Mouse (Mus musculus): Measurements from ENCODE around the gene Btd. TPM values are rescaled to one million over a fixed set of nuclear protein-coding genes. Genes with fewer than 3 reads are reported as not detected.

Btd gene
- total and polyA plus RNA-seq, 2 experiments from 2014 or later = 18.5 to 21.9 TPM

- peak; percentile 56 for TF ChIP-seq CTCF (IDR thresholded peaks at IDR 0.05)
- Histone ChIP-seq H3K27ac (ENCODE audit: low read depth, low read length) (peak overlapping the region; percentile 93), H3K36me3 (ENCODE audit: insufficient read depth, low read length) (no peaks in the 10 kb centered on the region), H3K27me3 (ENCODE audit: insufficient read depth, low read length) (no peaks in the 10 kb centered on the region), H3K4me3 (ENCODE audit: low read depth, low read length) (peak overlapping the region; percentile 31), H3K4me1 (ENCODE audit: insufficient read depth, low read length) (peaks cover 4% of the 10 kb centered on the region; the same call in 1 of the 2 replicates), H3K4me2 (ENCODE audit: low read depth, low read length, poor library complexity, severe bottlenecking) (peak overlapping the region; percentile 63), H3K9ac (replicated peaks; ENCODE audit: low read length, poor library complexity, severe bottlenecking) (peak overlapping the region; percentile 53), H3K9me3 (ENCODE audit: low read length) (no peaks in the 10 kb centered on the region)
- DNase-seq (ENCODE audit: low spot score) (peak; percentile 96), ATAC-seq (ENCODE audit: low FRiP score) (peak; percentile 89)
- 4% methylated on average over 44 of the region's 44 CpGs for WGBS
These were observed 21.1 kb downstream of the Btd start for GRCm38 (mm10) chr14:31661671-31662554.

DNA sequence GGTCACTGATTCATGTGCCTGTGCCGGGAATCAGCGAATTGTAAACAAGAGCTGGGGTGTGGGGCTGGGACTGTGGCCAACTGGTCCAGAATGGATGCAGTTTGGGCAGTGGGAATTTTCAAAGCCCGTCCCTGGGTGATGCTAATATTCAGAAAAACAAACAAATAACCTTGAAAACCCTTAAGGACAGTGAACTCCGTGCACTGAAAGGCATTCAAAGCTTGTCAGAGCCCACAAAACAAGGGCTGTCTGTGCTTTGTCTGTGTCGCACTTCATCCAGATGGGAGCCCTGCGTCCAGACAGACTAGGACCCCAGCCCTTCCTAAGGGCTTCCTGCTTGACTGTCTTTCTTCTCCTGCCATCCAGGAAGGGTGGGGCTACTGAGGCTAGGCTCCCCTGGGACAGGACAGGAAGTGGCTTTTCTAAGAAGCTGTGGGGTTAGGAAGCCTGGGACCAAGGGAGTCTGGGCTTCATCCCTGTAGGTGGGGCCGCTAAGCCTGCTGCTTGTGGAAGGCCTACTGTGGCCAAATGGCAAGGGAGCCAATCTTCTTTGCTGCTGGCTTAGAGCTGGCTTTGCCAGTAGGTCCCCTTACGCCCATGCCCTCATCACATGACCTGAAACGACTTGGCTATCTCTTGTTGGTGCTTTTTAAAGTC is 21.9 kb downstream of the Btd start:
- no peaks in the 10 kb centered on the region for H3K9me3 ChIP-seq (ENCODE audit: low read length)
- TF ChIP-seq CTCF (IDR thresholded peaks at IDR 0.05) = no peak
- ATAC-seq (ENCODE audit: low FRiP score) = peak; percentile 22
- WGBS = 29% methylated on average over 9 of the region's 9 CpGs
- H3K27ac ChIP-seq (ENCODE audit: low read depth, low read length) = peak overlapping the region; percentile 93
- no peaks in the 10 kb centered on the region for H3K27me3 ChIP-seq (ENCODE audit: insufficient read depth, low read length)
- H3K4me1 ChIP-seq (ENCODE audit: insufficient read depth, low read length) = peaks cover 4% of the 10 kb centered on the region; the same call in 1 of the 2 replicates
- peak overlapping the region; percentile 63 for H3K4me2 ChIP-seq (ENCODE audit: low read depth, low read length, poor library complexity, severe bottlenecking)
- H3K36me3 ChIP-seq (ENCODE audit: insufficient read depth, low read length) = 0 out of 2 replicates have a peak, but pooled peaks cover 5% of the 10 kb centered on the region
- H3K4me3 ChIP-seq (ENCODE audit: low read depth, low read length) = peak overlapping the region; percentile 31
- peak; percentile 69 for DNase-seq (ENCODE audit: low spot score)
- H3K9ac ChIP-seq (replicated peaks; ENCODE audit: low read length, poor library complexity, severe bottlenecking) = 0 out of 2 replicates have a peak overlapping the region, but pooled peaks have one; percentile 53

DNA sequence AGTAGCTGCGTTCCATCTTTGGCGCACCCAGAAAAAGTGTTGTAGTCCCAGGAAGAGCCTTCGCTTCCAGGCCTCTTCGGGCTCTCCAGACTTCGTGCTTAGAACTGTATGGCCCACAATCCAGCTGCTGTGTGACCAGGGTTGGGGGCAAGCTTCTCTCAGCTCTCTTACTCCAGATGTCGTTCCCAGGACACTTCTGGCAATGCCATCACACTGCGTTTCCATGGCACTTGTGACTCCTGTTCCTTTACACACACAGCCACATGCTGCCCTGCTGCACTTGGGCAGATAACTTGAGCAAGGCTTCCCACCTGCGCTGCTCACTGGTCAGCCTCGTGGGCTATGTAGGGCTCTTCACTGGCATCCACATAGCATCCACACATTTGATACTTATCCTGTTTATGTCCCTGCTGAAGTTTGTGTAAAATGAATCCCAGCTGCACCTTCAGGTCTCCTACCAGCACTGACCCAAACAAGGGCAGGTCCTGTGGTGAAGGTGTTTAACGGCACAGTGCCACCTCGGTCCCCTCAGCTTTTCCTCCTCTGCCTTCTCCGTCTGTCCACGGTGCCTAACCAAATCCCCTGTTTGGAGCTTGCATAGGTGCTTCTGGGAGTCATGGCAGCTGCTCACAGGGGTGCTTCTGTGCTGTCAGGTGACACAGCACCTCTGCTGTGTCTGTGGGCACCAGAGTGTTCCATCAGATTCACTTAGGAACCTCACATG is 22.7 kb downstream of the Btd start:
- Histone ChIP-seq H3K27ac (ENCODE audit: low read depth, low read length) (peak overlapping the region; percentile 93), H3K4me3 (ENCODE audit: low read depth, low read length) (no peak overlapping the region), H3K9me3 (ENCODE audit: low read length) (no peaks in the 10 kb centered on the region), H3K27me3 (ENCODE audit: insufficient read depth, low read length) (no peaks in the 10 kb centered on the region), H3K9ac (replicated peaks; ENCODE audit: low read length, poor library complexity, severe bottlenecking) (no peak overlapping the region), H3K36me3 (ENCODE audit: insufficient read depth, low read length) (0 out of 2 replicates have a peak, but pooled peaks cover 5% of the 10 kb centered on the region), H3K4me2 (ENCODE audit: low read depth, low read length, poor library complexity, severe bottlenecking) (no peak overlapping the region), H3K4me1 (ENCODE audit: insufficient read depth, low read length) (peaks cover 4% of the 10 kb centered on the region; the same call in 1 of the 2 replicates)
- no peak for ATAC-seq (ENCODE audit: low FRiP score)
- 94% methylated on average over 13 of the region's 13 CpGs for WGBS
- TF ChIP-seq CTCF (IDR thresholded peaks at IDR 0.05) = no peak
- DNase-seq (ENCODE audit: low spot score) = no peak

GRCm38 (mm10) chr14:31664100-31664902 is 23.5 kb downstream of the Btd start:
- Histone ChIP-seq H3K4me3 (ENCODE audit: low read depth, low read length) (no peak overlapping the region), H3K4me2 (ENCODE audit: low read depth, low read length, poor library complexity, severe bottlenecking) (no peak overlapping the region), H3K27me3 (ENCODE audit: insufficient read depth, low read length) (no peaks in the 10 kb centered on the region), H3K9me3 (ENCODE audit: low read length) (no peaks in the 10 kb centered on the region), H3K27ac (ENCODE audit: low read depth, low read length) (peak overlapping the region; percentile 47; the same call in 1 of the 2 replicates), H3K9ac (replicated peaks; ENCODE audit: low read length, poor library complexity, severe bottlenecking) (no peak overlapping the region), H3K4me1 (ENCODE audit: insufficient read depth, low read length) (peaks cover 4% of the 10 kb centered on the region; the same call in 1 of the 2 replicates), H3K36me3 (ENCODE audit: insufficient read depth, low read length) (0 out of 2 replicates have a peak, but pooled peaks cover 5% of the 10 kb centered on the region)
- no peak for TF ChIP-seq CTCF (IDR thresholded peaks at IDR 0.05)
- ATAC-seq (ENCODE audit: low FRiP score) = no peak
- peak; percentile 49 for DNase-seq (ENCODE audit: low spot score)
- 47% methylated on average over 18 of the region's 18 CpGs for WGBS
